Comparison of ENCODE assay signal across 19 mouse cellular contexts in genomic region chr3:100773237-100773636, GRCm38 (mm10). TPM values are rescaled to one million over a fixed set of nuclear protein-coding genes. Genes with fewer than 3 reads are reported as not detected.
DNase-seq lines count a peak whose midpoint lies in the region; ATAC-seq and TF ChIP-seq lines count a peak whose summit lies in the region.
"Had no signal": no experiment of that assay in that cellular context is flagged by ENCODE, and none has a peak within 500 bp of the region (broad histone marks: within the 10 kb centered on the region; RNA-seq: fewer than 3 reads in every experiment).

No protein-coding gene starts in this region.

- peak; percentile 64 to 72 for DNase-seq in heart, adult 18-20 months
- peak; percentile 7 for DNase-seq in lung, postnatal 0 days (ENCODE audit: low spot score)
- no peak for DNase-seq in lung, adult 2 months
- DNase-seq in heart, postnatal 36 days: peak; percentile 27 to 35
- no peak for DNase-seq in natural killer cell, adult 2 months (ENCODE audit: low spot score in 2 of 2)
- no peak for DNase-seq in right cerebral cortex, postnatal 4 days
- DNase-seq: cerebellum, adult 18-20 months; layer of hippocampus, adult 9-11 months; liver, postnatal 0 days; retina, postnatal 1 day had no signal

- 45% methylated on average over 6 of the region's 6 CpGs for WGBS in heart, embryonic 11.5 days (ENCODE audit: insufficient replicate concordance)
- 68% methylated on average over 6 of the region's 6 CpGs for WGBS in lung, postnatal 0 days
- 64% methylated on average over 6 of the region's 6 CpGs for WGBS in lung, adult 2 months
- WGBS in intestine, embryonic 16.5 days: 67% methylated on average over 6 of the region's 6 CpGs

- intact Hi-C loops in heart, postnatal 36 days (cut with DNase I): loop anchor here (10.0 kb wide), 1 partner anchor 522 kb away; no protein-coding TSS in a partner anchor

- H3K4me2 ChIP-seq in heart, embryonic 11.5 days: no peak overlapping the region
- H3K4me2 ChIP-seq in lung, postnatal 0 days (replicated peaks; ENCODE audit: low read depth, low read length): no peak overlapping the region
- H3K4me2 ChIP-seq in intestine, embryonic 16.5 days (ENCODE audit: low read depth, low read length): no peak overlapping the region
- H3K4me2 ChIP-seq: forebrain, embryonic 12.5 days; hindbrain, embryonic 12.5 days; limb, embryonic 15.5 days; neural tube, embryonic 15.5 days; stomach, embryonic 15.5 days had no signal

- H3K27me3 ChIP-seq in heart, embryonic 11.5 days (ENCODE audit: control insufficient read depth, insufficient read depth, low read length): no peaks in the 10 kb centered on the region
- no peaks in the 10 kb centered on the region for H3K27me3 ChIP-seq in lung, postnatal 0 days (replicated peaks; ENCODE audit: insufficient read depth, low read length)
- no peaks in the 10 kb centered on the region for H3K27me3 ChIP-seq in intestine, embryonic 16.5 days (replicated peaks; ENCODE audit: control insufficient read depth, insufficient read depth, low read length)
- H3K27me3 ChIP-seq: forebrain, embryonic 12.5 days; hindbrain, embryonic 12.5 days; limb, embryonic 15.5 days; neural tube, embryonic 15.5 days; Patski; stomach, embryonic 15.5 days had no signal

- no peak overlapping the region for H3K4me3 ChIP-seq in heart, embryonic 11.5 days (ENCODE audit: low read depth, low read length)
- no peak overlapping the region for H3K4me3 ChIP-seq in lung, postnatal 0 days (ENCODE audit: low read depth, low read length)
- H3K4me3 ChIP-seq in lung, adult 2 months (replicated peaks; ENCODE audit: extremely low read depth, low read depth, low read length): no peak overlapping the region
- no peak overlapping the region for H3K4me3 ChIP-seq in intestine, embryonic 16.5 days (ENCODE audit: low read length)
- H3K4me3 ChIP-seq: forebrain, embryonic 12.5 days; hindbrain, embryonic 12.5 days; limb, embryonic 15.5 days; neural tube, embryonic 15.5 days; stomach, embryonic 15.5 days had no signal

- no peak for ATAC-seq in heart, embryonic 11.5 days (replicated peaks; ENCODE audit: insufficient number of reproducible peaks, low FRiP score, low TSS enrichment)
- no peak for ATAC-seq in lung, postnatal 0 days
- no peak for ATAC-seq in intestine, embryonic 16.5 days
- ATAC-seq: liver, postnatal 0 days; Patski had no signal

- TF ChIP-seq CTCF in lung, postnatal 0 days (IDR thresholded peaks at IDR 0.05): no peak
- TF ChIP-seq CTCF in lung, adult 2 months (IDR thresholded peaks at IDR 0.05; ENCODE audit: insufficient read depth, low read length): no peak

- no peaks in the 10 kb centered on the region for H3K9me3 ChIP-seq in heart, embryonic 11.5 days (replicated peaks; ENCODE audit: control insufficient read depth, low read length)
- H3K9me3 ChIP-seq in lung, postnatal 0 days (ENCODE audit: low read length): no peaks in the 10 kb centered on the region
- H3K9me3 ChIP-seq in intestine, embryonic 16.5 days (ENCODE audit: control insufficient read depth, low read length): no peaks in the 10 kb centered on the region
- H3K9me3 ChIP-seq: forebrain, embryonic 12.5 days; hindbrain, embryonic 12.5 days; limb, embryonic 15.5 days; neural tube, embryonic 15.5 days; stomach, embryonic 15.5 days had no signal

- no peak for TF ChIP-seq EP300 in lung, postnatal 0 days (IDR thresholded peaks at IDR 0.05)

- H3K9ac ChIP-seq in heart, embryonic 11.5 days (ENCODE audit: low read depth, low read length): no peak overlapping the region
- no peak overlapping the region for H3K9ac ChIP-seq in lung, postnatal 0 days (replicated peaks; ENCODE audit: low read depth)
- H3K9ac ChIP-seq in intestine, embryonic 16.5 days (ENCODE audit: low read depth, low read length): no peak overlapping the region
- H3K9ac ChIP-seq: forebrain, embryonic 12.5 days; hindbrain, embryonic 12.5 days; limb, embryonic 15.5 days; liver, postnatal 0 days; neural tube, embryonic 15.5 days; stomach, embryonic 15.5 days had no signal

- H3K27ac ChIP-seq in heart, embryonic 11.5 days (ENCODE audit: low read depth, low read length): no peak overlapping the region
- no peak overlapping the region for H3K27ac ChIP-seq in lung, postnatal 0 days (ENCODE audit: low read length)
- no peak overlapping the region for H3K27ac ChIP-seq in intestine, embryonic 16.5 days (ENCODE audit: low read length)
- H3K27ac ChIP-seq: forebrain, embryonic 12.5 days; hindbrain, embryonic 12.5 days; limb, embryonic 15.5 days; neural tube, embryonic 15.5 days; stomach, embryonic 15.5 days had no signal

- TF ChIP-seq POLR2A in lung, adult 2 months (IDR thresholded peaks at IDR 0.05; ENCODE audit: borderline replicate concordance, extremely low read depth, low read depth, low read length): no peak

- no peaks in the 10 kb centered on the region for H3K4me1 ChIP-seq in heart, embryonic 11.5 days (ENCODE audit: control insufficient read depth, insufficient read depth, low read length)
- no peaks in the 10 kb centered on the region for H3K4me1 ChIP-seq in lung, postnatal 0 days (ENCODE audit: insufficient read depth, low read depth, low read length)
- H3K4me1 ChIP-seq in lung, adult 2 months (ENCODE audit: control insufficient read depth, insufficient read depth, low read length): no peaks in the 10 kb centered on the region
- peaks cover 7% of the 10 kb centered on the region for H3K4me1 ChIP-seq in intestine, embryonic 16.5 days (ENCODE audit: control insufficient read depth, insufficient read depth, low read length)

- H3K36me3 ChIP-seq in heart, embryonic 11.5 days (ENCODE audit: control insufficient read depth, insufficient read depth, low read length): no peaks in the 10 kb centered on the region
- no peaks in the 10 kb centered on the region for H3K36me3 ChIP-seq in lung, postnatal 0 days (ENCODE audit: insufficient read depth, low read length)
- H3K36me3 ChIP-seq in intestine, embryonic 16.5 days (ENCODE audit: control insufficient read depth, insufficient read depth, low read length): no peaks in the 10 kb centered on the region
- H3K36me3 ChIP-seq: forebrain, embryonic 12.5 days; hindbrain, embryonic 12.5 days; limb, embryonic 15.5 days; neural tube, embryonic 15.5 days; stomach, embryonic 15.5 days had no signal

RNA-seq across cellular contexts. Expression of gene Vtcn1, which starts 52.0 kb away (rescaled TPM):
- under 1 TPM; 0.10 to 0.59 TPM for total RNA-seq in heart, adult 18-20 months (2021)
- polyA plus RNA-seq in heart, embryonic 11.5 days (2014; fragmentation: Nextera tagmentation; extraction: Ambion mirVana): not detected in 2 replicates
- polyA plus RNA-seq in lung, postnatal 0 days (2015; fragmentation: Nextera tagmentation; extraction: Ambion mirVana): 0.81 and 0.89 TPM in 2 replicates
- 1.3 and 2.2 TPM in 2 replicates for polyA plus RNA-seq in lung, adult 2 months (2012; rRNA removed)
- under 1 TPM; 0.30 to 1.00 TPM for total RNA-seq in heart, postnatal 36 days (2021)
- polyA plus RNA-seq in intestine, embryonic 16.5 days (2015; fragmentation: Nextera tagmentation; extraction: Ambion mirVana): 0.29 and 0.33 TPM in 2 replicates
- total RNA-seq: common myeloid progenitor, adult 5-6 weeks had no signal
- polyA plus RNA-seq: forebrain, embryonic 12.5 days; neural tube, embryonic 15.5 days had no signal

Comparison
In these comparisons a context has a peak if more than half of its experiments do, and no peak if none do; other contexts are left out.
1. DNase-seq: peak in heart, adult 18-20 months (2 of 2), lung, postnatal 0 days (single experiment) and heart, postnatal 36 days (2 of 2); none in lung, adult 2 months (single experiment), natural killer cell, adult 2 months (0 of 2) and right cerebral cortex, postnatal 4 days (single experiment).